Mouse (Mus musculus) thymus, adult 2 months (tissue): ENCODE measurements around the gene Wwp2.

ENCODE experiments used
- CTCF ChIP-seq: fragments of 200-500 bp; IDR thresholded peaks from 2 replicates; pipeline ENCODE4 v1.5.1; 2012; ENCODE audit warnings: mild to moderate bottlenecking, control low read depth, low read length, moderate library complexity, borderline replicate concordance; ENCODE audit not compliant: control insufficient read depth, poor library complexity, insufficient read depth; ENCODE audit errors: extremely low read depth
- POLR2A ChIP-seq: fragments of 200-500 bp; IDR thresholded peaks from 2 replicates; pipeline ENCODE4 v1.6.1; 2012; ENCODE audit warnings: mild to moderate bottlenecking, low read length, control low read depth, moderate library complexity; ENCODE audit not compliant: control insufficient read depth, poor library complexity, insufficient read depth; ENCODE audit errors: extremely low read depth

GRCm38 (mm10) chr8:107544651-107545174 lies 108.5 kb downstream of the Wwp2 start:
- no peak for TF ChIP-seq CTCF
- no peak for TF ChIP-seq POLR2A
